Mouse (Mus musculus) left cerebral cortex, adult 11 months (tissue): ENCODE results near the gene Slc35b4.
A peak's percentile ranks its signal among the peaks of the same experiment; 100 is the strongest.

Source experiments
- DNase-seq: peaks from one replicate; pipeline ENCODE4 v3.0.0; 2022; ENCODE audit warnings: low spot score

Slc35b4 gene

GRCm38 (mm10) chr6:34170844-34171494 lies 5.9 kb downstream of the Slc35b4 start:
- no peak for DNase-seq

- no peak for DNase-seq
Measured at GRCm38 (mm10) chr6:34168834-34169233, 8.1 kb downstream of the Slc35b4 start.

GRCm38 (mm10) chr6:34163014-34163413 lies 13.9 kb downstream of the Slc35b4 start:
- no peak for DNase-seq

- no peak for DNase-seq
Measured at GRCm38 (mm10) chr6:34162607-34163006, 14.3 kb downstream of the Slc35b4 start.

GRCm38 (mm10) chr6:34161511-34161910 lies 15.4 kb downstream of the Slc35b4 start:
- no peak for DNase-seq

- no peak for DNase-seq
Measured at GRCm38 (mm10) chr6:34160816-34161310, 16.0 kb downstream of the Slc35b4 start.

- DNase-seq = no peak
Measured at GRCm38 (mm10) chr6:34159998-34160815, 16.7 kb downstream of the Slc35b4 start.

- no peak for DNase-seq
Measured at GRCm38 (mm10) chr6:34156841-34157748, 19.8 kb downstream of the Slc35b4 start.

GRCm38 (mm10) chr6:34156057-34156456 lies 20.9 kb downstream of the Slc35b4 start:
- no peak for DNase-seq

GRCm38 (mm10) chr6:34155137-34155804 lies 21.6 kb downstream of the Slc35b4 start:
- DNase-seq = no peak

GRCm38 (mm10) chr6:34154202-34154601 lies 22.7 kb downstream of the Slc35b4 start:
- peak; percentile 66 for DNase-seq

- no peak for DNase-seq
Measured at GRCm38 (mm10) chr6:34153069-34154052, 23.6 kb downstream of the Slc35b4 start.

GRCm38 (mm10) chr6:34149821-34150220 lies 27.1 kb downstream of the Slc35b4 start:
- no peak for DNase-seq

GRCm38 (mm10) chr6:34149066-34149465 lies 27.8 kb downstream of the Slc35b4 start:
- DNase-seq = no peak

GRCm38 (mm10) chr6:34148639-34149038 lies 28.3 kb downstream of the Slc35b4 start:
- no peak for DNase-seq

GRCm38 (mm10) chr6:34148021-34148420 lies 28.9 kb downstream of the Slc35b4 start:
- no peak for DNase-seq

- DNase-seq = no peak
Measured at GRCm38 (mm10) chr6:34146042-34146441, 30.9 kb downstream of the Slc35b4 start.

- no peak for DNase-seq
Measured at GRCm38 (mm10) chr6:34142931-34143330, 34.0 kb downstream of the Slc35b4 start.

- DNase-seq = no peak
Measured at GRCm38 (mm10) chr6:34138366-34138765, 38.5 kb downstream of the Slc35b4 start.

GRCm38 (mm10) chr6:34132391-34132790 lies 44.5 kb downstream of the Slc35b4 start:
- DNase-seq = no peak
